Mouse (Mus musculus) E14TG2a.4 (cell line): Measurements from ENCODE around the gene Fbh1.

Experiments
- CTCF ChIP-seq: conservative IDR thresholded peaks from 2 replicates; pipeline ENCODE4 v1.5.1; 2014; ENCODE audit warnings: low read length
- NANOG ChIP-seq: IDR thresholded peaks from 2 replicates; pipeline ENCODE4 v1.6.1; 2014; ENCODE audit warnings: borderline replicate concordance, low read length, mixed read lengths

- TF ChIP-seq CTCF: no peak
- no peak for TF ChIP-seq NANOG
Observed at GRCm38 (mm10) chr2:11727574-11727973, 49.8 kb downstream of the Fbh1 start.
